Mouse (Mus musculus) kidney, postnatal 36 days (tissue): ENCODE results near the gene H2-M10.2.

Experiments
- DNase-seq, 2 experiments: peaks; one replicate each; pipeline ENCODE4 v3.0.0; 2021 to 2022; ENCODE audit warnings: mixed read lengths in 2 of 2

The H2-M10.2 gene

DNA sequence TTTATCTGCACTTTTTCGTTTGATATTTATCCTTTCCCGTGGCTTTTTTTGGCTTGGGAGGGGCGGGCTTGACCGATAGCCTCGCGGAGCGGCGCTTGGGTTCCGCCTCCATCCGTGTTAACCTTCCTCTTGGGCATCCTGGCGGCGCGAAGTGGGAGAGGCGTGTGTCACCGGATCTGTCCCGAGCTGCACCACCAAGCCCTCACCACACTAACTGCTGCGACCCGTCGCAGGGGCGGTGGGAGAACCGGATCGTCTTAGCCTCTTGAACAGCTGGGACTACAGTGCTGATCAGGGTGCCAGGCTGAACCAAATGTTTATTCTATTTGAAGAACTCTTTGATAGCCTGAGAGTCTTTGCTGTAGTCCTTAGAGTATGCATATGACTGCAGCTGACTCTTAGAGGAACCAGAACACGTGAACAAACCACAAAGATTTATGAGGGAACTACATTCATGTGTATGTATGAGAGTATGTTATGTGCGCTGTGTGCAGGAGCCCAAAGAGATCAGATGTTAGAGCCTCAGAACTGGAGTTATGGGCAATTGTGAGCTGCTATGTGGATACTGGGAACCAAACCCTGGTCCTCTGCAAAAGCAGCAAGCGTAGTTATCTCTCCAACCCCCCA is 33.9 kb downstream of the H2-M10.2 start:
- peak; percentile 26 to 58 for DNase-seq

DNA sequence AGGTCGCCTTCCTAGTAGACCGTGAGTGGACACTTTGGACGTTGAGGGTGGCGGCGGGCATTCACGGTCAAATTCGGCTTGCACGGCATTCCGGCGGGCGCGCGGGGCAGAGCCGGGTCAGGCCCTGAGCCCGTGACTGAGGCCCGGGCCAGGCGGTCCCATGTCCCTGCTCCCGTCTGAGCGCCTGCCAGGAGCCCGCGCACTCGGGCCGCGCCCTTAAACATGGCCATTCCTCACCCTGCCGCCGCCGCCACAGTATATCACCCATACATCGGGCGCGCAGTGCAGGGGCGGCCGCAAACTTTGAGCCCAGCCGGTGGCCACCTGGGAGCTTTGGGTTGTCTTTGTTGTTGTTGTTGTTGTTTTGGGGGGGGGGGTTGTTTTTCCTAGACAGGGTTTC is 37.4 kb downstream of the H2-M10.2 start:
- no peak for DNase-seq

- no peak for DNase-seq
Measured at GRCm38 (mm10) chr17:36245741-36246140, 40.5 kb downstream of the H2-M10.2 start.

DNA sequence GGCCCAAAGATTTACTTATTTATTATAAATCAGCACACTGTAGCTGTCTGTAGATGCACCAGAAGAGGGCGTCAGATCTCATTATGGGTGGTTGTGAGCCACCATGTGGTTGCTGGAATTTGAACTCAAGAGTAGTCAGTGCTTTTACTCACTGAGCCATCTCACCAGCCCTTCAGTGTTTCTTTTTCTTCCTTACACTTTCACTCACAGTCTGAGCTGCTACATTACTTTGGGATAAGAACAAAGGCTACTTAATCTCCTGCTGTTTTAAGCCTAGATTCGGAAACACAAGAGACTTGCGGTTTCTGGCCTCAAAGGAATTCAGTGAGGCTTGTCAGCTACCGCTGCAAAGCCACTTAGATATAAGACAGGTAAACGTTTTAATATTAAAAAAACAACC is 42.3 kb downstream of the H2-M10.2 start:
- DNase-seq = no peak

GRCm38 (mm10) chr17:36240637-36241213 is 45.6 kb downstream of the H2-M10.2 start:
- no peak for DNase-seq

GRCm38 (mm10) chr17:36237321-36237921 is 48.9 kb downstream of the H2-M10.2 start:
- DNase-seq = peak in 1 of 2 experiments; percentile 35

GRCm38 (mm10) chr17:36235300-36235699 is 51.0 kb downstream of the H2-M10.2 start:
- DNase-seq = peak; percentile 38 to 64
